Mouse (Mus musculus) G1E (cell line): Measurements from ENCODE around the gene Slc25a19.

Source experiments
- CTCF ChIP-seq: IDR thresholded peaks from 2 replicates; pipeline ENCODE4 v1.5.1; 2012; ENCODE audit warnings: low read depth, low read length, inconsistent platforms, mixed read lengths
- GATA1 ChIP-seq: IDR thresholded peaks from 2 replicates; pipeline ENCODE4 v1.6.1; 2012; ENCODE audit warnings: borderline replicate concordance, low read length, inconsistent platforms, mixed read lengths

DNA sequence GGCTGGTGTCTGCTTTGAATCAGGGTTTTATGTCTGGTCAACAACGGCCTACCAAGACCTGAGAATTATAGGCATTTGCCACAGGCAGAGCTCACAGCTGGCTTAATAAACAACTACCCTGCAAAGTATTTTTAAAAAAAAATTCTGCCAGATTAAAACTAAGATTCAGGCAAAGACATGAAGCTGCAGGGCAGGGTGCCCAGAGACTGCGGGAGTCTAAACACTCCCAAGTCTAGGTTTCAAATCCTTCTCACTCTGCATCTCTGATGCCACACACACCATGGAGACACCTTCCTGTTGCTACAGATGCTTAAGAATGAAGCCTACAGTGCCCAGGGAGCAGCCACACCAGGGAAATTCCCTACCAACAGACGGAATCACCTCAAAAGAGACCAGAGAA lies 23.6 kb upstream of the Slc25a19 start:
- no peak for TF ChIP-seq CTCF
- TF ChIP-seq GATA1: no peak
